Mouse (Mus musculus): ENCODE measurements around the gene Fsip1.

- TF ChIP-seq CTCF (IDR thresholded peaks at IDR 0.05; ENCODE audit: control insufficient read depth, insufficient read depth, low read length) (no peak), POLR2A (IDR thresholded peaks at IDR 0.05; ENCODE audit: borderline replicate concordance, control insufficient read depth, low read depth, low read length) (no peak)
Measured at GRCm38 (mm10) chr2:118225316-118226041, 31.3 kb downstream of the Fsip1 start.
